Mouse (Mus musculus): ENCODE results near the gene St8sia1.

The St8sia1 gene

DNA sequence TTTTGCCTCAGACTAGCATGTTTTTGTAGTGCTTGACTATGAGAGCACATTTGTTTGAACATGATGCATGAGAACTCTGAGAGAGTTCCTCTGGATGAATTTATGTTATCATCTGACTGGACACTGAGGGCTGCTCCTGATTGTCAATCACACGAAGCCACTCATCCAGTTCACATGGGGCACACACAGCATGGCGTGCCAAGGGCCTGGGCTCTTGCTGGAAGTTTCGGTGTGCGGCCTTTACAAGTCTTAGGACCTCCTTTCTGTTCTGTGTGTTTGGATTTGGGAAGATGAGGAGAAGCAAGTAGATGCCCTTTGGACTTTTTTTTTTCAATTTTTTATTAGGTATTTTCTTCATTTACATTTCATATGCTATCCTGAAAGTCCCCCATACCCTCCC is 100.4 kb downstream of the St8sia1 start:
- DNase-seq (ENCODE audit: low spot score in 2 of 2): no peak

DNA sequence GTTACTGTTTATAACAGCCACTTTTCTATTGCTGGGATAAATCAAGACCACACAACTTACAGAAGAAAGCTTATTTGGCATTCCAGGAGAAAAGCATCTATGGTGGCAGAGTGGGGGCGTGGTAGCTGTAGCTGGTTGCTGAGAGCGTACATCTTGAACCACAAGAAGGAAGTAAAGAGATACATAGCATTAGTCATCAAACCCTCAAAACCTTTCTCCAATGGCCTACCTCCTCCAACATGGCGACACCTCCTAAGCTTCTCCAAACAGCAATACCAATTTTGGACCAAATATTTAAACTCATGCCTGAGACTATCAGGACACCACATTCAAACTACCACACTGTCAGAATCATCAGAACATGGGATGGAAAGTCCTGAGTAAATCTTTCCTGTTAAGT is 102.0 kb downstream of the St8sia1 start:
- no peak for DNase-seq (ENCODE audit: low spot score in 2 of 2)

DNA sequence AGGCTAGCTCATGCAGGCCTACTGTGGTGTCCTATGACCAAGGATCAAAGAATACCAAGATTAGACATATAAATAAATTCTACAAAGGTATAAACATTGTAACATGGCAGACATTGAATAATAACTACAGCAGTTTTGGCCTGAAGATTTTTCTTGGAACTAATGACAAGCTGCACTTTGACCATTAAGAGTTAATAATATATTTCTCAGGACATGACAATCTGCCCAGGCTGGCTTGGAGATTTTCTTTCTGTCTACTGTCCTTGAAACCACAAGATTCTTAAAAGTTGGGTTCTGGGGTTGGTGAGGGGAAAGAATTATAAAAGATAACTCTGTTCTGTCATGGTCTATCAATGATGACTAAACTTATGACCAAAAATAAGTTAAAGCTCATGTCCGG is 103.9 kb downstream of the St8sia1 start:
- no peak for DNase-seq (ENCODE audit: low spot score in 2 of 2)

DNA sequence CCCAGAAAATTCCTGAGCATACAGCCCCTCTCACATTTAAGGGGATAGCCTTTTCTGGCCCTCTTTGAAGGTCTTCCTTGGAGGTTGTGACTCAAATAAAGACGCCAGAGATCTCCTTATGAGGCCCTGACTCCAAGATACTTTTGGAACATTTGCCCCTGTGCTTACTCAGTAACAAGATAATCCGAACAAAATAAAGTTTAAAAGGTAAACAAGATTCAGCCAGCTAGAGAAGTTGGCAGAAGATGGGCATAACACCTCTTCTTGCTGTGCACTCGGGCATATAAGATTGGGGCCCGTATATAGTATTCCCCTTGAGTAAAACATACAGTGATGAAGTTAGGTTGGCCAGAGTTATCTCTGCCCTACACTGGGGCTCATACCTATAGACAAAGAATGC is 104.3 kb downstream of the St8sia1 start:
- DNase-seq (ENCODE audit: low spot score in 2 of 2): no peak

DNA sequence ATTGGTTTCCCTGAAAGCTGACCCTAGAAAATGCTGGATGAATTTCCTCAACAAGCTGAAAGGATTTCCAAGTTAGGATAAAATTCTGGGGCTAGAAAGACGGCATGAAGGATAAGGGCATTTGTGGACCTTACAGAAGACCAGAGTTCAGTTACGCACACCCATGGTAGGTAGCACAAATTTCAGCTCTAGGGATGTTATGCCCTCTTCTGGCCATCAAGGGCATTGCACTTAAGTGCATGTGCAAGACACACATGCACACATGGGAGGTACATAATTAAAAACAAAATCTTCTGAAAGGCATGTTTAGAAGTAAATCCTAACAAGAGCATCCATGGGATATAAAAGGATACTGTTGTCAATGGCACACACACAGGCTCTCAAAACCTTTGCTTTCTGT is 105.3 kb downstream of the St8sia1 start:
- DNase-seq (ENCODE audit: low spot score in 2 of 2): no peak

DNA sequence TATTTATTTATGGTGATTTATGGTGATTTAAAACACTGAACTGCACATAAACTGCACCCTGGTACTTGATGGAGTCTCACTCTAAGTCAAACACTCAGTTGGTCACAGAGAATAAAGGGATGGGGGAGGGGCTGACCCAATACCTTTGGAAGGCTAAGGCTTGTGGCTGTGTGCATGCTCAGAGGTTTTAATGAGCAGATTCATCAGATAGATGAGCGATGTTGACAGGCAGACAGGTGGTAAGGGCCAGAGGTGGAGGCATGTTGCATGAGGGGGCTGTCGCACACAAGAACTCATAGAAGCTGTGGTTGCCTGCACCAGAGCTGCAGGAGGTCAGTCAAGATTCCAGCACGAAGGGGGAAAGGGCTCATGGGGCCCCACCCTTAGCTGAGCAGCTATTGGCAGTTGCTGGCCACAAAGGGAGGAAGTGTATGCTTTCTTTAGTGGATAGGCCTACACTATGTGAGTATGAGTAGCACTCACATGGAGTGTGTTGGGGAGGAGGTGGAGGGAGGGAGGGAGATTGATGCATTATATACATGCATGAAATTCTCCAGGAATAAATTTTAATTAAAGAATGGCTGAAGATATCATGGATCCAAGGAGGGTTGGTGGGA is 107.9 kb downstream of the St8sia1 start:
- DNase-seq (ENCODE audit: low spot score in 2 of 2): no peak

DNA sequence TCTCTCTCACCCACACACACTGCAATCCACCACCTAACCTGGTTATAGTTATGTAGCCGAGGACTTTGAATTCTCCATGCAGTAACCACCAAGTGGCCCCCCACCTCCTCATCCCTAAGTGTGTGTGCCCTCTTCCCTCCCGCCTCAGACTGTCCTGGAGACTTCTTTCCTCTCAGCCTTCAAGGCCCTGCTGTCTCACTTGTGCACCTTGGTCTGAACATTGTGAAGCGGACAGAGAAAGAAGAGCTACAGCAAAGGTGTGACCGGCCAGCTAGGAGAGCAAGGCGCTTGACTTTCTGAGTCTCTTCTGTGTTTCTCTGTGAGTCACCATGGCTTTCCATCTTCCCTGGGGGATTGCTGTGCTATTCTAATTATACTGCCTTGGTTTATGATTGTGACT is 108.5 kb downstream of the St8sia1 start:
- DNase-seq (ENCODE audit: low spot score in 2 of 2): no peak

DNA sequence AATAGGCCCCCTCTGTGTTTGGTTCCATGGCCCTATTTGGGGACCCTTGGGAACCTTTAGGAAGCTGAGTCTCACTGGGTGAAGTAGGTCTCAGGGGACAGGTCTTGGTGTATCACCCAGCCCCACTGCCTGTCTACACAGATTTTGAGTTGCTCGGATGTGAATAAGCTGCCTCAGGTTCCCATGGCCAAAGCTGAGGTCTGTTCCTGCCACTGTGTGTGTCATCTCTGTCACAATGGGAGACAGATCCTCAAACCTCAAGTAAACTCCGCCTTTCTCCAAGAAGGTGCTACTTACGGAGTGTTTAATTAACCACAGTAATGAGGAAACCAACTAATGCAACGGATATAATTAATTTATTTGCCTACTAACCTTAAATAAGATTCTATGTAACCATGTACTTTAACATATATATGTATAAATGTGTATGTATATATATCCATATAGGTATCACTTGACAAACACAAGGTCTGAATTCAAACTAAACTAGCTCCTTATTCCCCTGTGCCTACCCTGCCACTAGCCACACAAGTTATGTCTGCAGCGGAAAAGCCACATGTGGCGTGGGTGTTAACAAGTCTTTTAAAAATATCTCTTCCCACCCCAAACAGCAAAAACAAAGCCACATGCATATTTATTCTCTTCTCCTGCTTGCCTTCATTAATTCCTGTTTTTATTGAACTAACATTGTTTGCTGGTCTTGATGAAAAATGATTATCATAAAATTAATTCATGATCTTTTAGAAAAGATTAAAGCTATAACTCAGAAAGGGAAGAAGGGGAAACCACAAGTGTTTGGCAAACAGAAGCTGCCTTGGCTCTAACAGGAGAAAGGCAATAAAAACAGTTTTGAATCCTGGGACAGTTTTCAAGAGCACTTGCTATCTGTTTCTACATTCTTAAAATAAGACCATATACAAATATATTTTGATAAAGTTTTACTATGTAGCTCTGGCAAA is 111.6 kb downstream of the St8sia1 start:
- no peak for DNase-seq (ENCODE audit: low spot score in 2 of 2)

DNA sequence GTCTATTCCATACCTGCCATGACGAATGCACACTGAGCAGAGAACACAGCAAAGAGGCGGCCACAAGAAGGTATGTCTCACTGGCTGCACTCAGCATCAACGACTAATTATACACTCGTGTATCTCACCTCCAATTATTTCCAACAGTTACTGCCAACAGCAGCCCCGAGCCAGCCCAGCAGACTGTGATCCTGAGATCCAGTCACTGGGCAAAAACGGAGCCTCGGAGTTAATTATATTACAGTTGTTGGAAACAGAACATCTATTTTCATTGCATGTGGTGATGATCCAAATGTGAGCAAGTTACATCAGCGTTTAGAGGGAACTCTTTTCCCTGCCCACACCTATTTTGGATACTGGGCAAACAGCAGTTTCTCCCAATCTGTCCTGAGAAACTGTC is 113.8 kb downstream of the St8sia1 start:
- no peak for DNase-seq (ENCODE audit: low spot score in 2 of 2)

DNA sequence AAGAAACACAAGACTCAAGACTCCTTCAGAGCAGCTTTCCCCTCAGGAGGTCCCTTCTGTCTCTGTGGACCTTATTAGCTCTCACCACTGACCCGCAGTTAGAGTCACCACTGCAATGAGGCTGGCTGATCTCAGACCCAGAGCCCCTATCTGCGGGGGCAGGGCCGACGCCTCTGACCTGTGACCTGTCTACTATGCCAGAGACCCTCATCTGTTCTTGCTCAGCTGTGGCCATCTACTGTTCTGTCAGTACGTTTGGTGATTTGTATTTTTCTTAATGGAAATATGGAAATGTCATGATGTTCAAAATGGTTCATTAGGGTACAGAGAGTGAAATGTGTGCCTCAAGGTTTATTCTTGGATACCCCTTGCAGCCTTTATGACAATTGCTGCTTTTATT is 114.9 kb downstream of the St8sia1 start:
- DNase-seq (ENCODE audit: low spot score in 2 of 2): no peak

DNA sequence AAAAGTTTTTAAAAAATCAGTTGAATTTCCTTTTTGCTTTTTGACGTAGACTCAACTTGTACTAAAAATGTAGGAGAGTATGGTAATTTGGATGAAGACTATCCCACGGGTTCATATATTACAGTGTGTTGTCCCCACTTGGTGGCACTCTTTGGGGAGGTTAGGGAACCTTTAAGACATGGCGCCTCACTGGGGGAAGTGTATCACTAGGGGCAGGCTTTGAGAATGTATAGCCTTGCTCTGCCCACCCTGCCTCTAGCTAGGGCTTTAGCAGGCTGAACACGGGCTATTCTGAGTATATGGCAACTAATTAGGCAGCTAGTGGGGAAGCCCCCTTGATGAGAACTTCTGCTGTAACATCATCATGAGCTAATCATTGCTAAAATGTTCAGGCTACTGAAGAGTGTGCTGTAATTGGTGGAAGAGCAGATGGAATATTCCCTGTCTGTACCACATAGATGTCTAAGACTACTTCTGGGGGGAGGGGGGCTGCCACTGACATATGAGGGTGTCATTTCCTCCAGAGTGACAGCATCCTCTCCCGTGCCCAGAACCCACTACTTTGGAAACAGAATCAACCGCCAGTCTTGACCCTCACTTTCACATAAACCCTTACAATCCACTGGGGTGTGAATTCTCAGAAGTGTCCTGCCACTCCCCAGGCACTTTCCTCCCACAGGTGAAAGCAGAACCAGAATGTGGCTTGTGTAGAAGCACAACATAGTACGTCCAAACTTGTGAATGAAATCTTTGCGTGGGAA is 116.2 kb downstream of the St8sia1 start:
- DNase-seq (ENCODE audit: low spot score in 2 of 2): no peak

DNA sequence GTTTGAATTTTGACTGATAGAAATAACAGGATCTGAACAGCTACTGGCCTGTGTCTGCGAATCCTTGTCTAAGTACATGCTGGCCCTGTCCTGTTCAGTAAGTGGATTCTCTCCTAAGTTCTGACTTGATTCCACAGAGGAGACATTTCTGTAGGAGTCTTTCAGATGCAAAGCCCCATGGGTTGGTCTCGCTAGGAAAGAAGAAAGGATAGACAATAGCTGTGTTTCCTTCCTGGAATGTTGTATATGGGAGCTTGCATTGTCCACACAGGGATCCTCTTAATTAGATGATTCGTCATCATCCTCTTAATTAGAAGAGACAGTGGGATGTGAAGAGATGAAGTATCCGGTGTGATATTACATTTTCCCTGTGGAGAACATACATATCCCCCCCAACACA is 117.4 kb downstream of the St8sia1 start:
- DNase-seq (ENCODE audit: low spot score in 2 of 2): no peak

DNA sequence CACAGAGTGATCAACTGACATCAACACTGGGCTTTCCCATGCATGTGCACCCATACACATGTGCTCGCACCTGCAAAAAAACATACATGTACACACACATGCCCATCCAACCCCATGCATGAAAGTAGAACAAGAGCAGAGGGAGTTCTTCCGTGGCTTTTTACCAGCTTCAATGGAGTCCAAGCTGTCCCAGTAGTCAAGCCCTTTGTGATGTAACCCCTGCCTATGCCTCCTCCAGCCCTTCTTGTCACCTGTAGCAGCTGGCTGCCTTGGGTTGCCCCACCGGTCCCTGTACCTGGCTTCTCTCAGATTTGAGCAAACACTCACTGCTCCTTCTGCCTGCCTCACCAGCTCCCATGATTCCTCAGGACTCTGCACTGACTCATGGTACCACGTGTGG is 119.2 kb downstream of the St8sia1 start:
- DNase-seq (ENCODE audit: low spot score in 2 of 2): no peak

DNA sequence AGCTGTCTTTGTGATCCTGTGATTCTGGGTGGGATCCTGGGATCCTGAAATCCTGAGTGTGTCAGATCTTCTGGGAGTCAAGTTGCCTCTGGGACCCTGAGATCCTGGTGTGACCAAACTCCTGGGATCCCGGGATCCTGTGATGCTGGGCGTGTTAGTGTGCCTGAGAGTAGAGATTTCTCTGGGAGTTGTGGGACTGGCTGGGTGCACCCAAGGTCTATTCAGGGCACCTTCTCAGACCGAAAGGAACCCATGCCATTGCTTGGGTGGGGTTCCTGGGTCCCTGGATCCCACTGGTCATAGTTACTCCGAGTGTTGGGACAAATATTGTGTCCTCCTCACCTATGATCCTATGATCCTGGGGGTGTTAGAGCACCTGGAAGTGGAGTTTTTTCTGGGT is 120.2 kb downstream of the St8sia1 start:
- no peak for DNase-seq (ENCODE audit: low spot score in 2 of 2)

DNA sequence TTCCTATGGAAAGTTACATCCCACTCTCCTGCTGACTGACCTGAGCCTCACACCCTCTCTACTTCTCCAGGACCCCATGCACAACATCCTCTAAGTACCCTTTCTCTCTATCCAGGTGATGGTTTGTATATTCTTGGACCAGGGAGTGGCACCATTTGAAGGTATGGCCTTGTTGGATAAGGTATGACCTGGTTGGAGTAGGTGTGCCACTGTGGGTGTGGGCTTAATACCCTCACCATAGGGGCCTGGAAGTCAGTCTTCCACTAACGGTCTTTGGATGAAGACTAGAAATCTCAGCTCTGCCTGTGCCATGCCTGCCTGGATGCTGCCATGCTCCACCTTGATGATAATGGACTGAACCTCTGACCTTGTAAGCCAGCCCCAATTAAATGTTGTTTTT is 125.8 kb downstream of the St8sia1 start:
- DNase-seq (ENCODE audit: low spot score in 2 of 2): no peak

DNA sequence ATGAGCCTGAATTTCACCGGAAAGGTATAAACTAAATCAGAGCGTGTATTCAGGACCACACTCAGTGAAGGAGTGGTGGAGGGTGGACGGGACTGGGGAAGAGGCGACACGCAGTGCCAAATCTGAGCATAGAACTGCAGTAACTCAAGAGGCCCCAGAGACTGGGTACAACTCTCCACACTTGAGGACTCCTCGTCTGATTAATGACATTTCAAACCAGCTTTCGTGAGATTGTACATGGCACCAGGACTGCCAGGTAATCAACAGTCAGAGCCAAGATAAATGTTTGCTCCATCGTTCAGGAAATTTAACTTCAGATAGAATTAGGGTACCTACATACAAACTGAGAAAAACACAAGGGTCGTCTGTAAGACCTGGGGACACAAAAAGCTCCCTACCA is 126.9 kb downstream of the St8sia1 start:
- DNase-seq (ENCODE audit: low spot score in 2 of 2): no peak

DNA sequence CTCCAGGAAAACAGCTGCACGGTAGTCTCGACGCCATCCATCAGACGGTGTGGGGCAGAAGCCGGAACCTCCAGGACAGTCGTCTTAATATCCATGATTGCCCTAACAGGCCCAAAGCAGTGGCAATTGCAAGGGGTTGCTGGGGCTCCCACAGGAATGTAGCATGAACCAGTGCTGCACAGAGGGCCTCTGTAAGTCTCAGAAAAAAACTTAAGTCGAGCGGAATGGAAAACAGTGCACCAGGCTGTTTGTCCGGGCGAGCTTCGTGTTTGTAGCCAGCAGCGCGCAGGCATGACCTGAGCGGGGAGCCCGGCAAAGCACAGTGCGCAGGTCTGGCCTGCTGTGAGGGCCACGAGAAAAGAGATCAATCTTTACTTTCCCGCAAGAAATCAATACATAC is 128.5 kb downstream of the St8sia1 start:
- DNase-seq (ENCODE audit: low spot score in 2 of 2): no peak

DNA sequence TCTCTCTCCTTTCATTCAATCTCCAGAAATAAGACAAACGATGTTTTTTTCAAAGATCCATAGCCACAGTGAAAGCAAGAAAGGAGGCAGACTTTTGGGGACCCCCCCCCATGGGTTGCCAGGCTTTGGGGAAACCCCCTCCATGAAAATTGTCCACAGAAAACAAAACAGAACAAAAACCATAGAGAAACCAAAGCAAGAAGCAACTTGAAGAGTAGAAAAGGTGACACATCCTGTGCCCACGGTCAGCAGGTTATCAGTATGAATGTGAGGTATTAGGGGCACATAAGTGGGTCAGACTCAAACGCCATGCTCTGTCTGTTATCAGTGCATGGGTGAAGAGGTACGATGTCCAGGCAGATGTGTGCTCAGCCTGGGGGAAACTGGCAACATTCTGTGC is 129.3 kb downstream of the St8sia1 start:
- DNase-seq (ENCODE audit: low spot score in 2 of 2): no peak

DNA sequence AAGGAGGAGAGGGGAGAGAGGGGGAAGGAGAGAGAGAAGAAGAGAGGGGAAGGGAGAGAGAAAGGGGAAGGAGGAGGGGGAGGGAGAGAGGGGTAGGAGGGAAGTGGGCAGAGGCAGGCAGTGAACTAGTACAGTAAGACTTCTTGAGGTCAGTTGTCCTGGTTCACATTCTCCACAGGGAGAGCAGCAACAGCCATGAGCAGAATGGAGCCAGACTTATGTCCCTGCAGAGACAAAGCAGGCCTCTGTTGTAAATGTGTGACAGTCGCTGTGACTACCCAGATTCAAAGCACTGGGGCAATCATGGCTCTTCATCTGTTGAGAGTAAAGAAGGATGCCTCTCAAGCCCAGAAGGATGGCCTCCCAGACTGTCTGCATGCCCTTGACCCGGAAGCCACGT is 132.5 kb downstream of the St8sia1 start:
- no peak for DNase-seq (ENCODE audit: low spot score in 2 of 2)

DNA sequence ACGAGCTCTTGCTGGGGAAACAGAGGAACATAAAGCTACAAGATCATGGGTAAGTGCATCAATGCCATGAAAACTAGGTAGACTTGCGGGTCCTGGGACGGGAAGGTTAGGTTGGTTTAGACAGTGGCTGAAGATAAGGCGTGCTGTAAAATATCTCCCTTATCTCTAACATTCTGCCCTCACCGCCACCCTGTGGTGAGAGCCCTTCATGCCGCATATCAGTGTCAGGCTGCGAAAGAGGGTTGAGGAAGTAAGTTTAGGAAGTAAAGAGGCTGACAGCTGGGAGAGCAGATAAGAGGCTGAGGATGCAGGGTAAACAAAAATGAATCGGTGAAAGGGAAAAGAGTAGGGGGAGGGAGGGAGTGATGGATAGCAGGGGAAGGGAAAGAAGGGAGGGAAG is 133.0 kb downstream of the St8sia1 start:
- no peak for DNase-seq (ENCODE audit: low spot score in 2 of 2)

DNA sequence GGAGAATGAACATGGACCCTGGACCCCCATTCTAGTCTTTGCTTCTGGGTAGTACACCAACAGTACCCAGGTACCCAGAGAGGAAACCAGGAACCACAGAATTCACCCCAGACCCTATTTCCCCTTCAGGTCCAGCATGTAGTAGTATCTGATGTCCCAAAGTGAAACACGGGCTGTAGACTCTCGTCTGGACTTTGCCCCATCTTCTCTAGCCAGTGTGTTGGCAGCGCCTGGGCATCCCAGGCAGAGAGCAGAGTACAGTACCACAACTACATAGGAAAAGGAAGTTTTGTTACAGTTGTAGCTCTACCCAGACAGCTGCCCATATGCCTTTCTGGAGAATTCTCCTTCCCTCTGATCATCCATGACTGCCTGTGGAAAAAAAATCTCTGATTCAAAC is 134.0 kb downstream of the St8sia1 start:
- no peak for DNase-seq (ENCODE audit: low spot score in 2 of 2)

DNA sequence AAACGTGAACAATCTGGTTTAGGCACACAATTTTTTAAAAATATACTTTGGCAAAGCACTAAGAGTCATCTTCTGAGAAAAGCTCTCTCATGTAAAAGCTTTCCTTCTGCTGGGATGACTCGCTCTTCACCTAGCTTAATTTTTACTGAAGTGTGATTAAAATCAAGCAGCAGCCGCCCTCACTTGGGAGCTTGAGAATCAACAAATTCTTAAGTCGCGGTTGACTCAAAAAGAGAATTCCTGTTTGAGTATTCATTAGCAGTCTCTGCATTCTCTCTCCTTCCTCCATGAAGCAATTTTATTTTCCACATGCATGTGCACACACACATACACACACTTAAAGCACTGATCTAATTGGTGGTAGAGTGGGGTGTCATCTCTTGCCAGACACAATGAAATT is 138.8 kb downstream of the St8sia1 start:
- DNase-seq (ENCODE audit: low spot score in 2 of 2): no peak

Measured in frontal cortex, postnatal 10 days (tissue).